Mouse (Mus musculus) cerebellum, adult 9-10 months (tissue): ENCODE results near the gene Gm13212.
"Not testable (repeated sequence)": the region's sequence is repeated elsewhere in the genome, so short reads cannot be mapped to it uniquely, and the experiment has no call there.

ENCODE experiments used
- DNase-seq: peaks from one replicate; pipeline ENCODE4 v3.0.0; 2022

Gm13212 gene

DNA sequence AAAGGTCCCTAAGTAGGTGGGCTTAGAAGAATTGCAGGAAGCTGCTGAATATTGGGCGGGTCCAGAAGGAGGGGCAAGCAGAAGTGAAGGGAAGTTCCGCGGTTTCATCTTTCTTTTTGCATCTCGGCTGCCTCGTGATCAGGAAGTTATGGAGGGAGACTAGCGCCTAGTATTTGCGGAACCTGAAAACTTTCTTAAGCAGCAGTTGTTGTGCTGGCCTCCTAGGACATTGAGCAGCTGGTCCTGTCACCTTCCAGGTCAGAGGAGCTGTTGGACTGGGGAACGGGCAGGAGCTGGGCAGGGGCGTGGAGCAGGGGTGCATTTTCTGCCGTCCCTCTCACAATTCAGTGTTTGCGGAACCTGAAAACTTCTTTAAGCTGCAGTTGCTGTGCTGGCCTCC lies at the start of gene Gm13212:
TSS of gene Gm13212 (plus strand) at position 89 of the 400 bp plus-strand sequence.
- not testable (repeated sequence) for DNase-seq

DNA sequence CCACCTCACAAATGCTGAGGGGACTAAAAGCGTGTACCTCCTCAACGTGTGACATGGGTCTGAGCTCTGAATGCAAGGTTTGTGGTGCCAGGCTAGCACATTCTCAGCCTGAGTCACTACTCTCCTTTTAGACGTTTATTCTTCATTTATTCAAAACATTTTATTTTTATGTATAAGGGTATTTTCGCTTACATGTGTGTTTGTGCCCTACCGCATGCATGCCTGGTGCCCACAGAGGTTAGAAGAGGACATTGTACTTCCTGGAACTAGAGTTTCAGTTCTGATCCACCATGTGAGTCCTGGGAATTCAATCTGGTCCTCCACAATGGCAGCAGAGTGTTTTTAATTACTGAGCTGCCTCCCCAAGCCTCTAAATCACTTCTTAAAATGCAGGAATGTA lies 41.1 kb upstream of the Gm13212 start:
- DNase-seq: not testable (repeated sequence)

DNA sequence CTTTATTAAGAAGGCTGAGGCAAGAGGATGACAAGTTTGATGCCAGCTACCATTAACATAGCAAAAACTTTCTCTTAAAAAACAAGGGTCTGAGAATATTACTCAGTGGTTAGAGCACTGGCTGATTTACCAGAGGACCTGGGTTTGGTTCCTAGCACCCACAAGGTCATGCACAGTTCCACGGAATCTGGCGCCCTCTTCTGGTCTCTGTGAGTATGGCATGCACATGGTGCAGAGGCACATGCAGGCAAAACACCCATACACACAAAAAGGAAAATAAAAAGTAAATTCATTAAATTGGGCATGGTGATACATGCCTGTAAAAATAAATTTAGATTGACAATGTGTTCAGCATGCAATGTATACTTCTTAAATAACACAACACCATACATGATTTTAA lies 39.9 kb upstream of the Gm13212 start:
- DNase-seq: not testable (repeated sequence)

DNA sequence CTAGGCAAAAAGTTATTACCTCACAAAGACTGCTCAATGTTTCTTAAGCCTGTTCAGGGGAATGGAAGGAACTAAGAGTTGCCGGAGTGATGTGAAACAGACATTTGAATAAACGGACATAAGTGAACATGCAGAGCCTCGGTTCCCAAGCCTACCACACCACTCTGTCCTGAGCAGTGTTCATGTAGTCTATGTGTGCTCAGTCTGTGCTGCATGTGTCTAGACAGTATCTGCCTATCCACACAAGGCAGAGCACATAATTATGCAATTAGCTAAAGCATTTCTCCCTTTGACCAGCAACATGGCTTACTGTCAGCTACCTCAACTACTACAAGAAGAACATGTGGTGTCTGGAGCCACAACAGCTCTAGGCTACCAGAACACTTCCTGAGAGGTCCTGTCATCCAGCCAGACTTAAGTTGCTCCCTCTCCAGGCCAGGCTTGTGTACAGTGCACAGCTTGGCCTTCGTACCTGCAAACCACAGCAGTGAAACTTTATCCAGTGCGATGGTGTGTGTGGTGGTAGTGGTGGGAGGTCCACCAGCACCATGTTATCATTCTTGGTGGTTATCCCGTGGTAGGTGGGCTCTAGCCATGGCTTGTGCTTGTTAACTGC lies 39.1 kb upstream of the Gm13212 start:
- DNase-seq: not testable (repeated sequence)

DNA sequence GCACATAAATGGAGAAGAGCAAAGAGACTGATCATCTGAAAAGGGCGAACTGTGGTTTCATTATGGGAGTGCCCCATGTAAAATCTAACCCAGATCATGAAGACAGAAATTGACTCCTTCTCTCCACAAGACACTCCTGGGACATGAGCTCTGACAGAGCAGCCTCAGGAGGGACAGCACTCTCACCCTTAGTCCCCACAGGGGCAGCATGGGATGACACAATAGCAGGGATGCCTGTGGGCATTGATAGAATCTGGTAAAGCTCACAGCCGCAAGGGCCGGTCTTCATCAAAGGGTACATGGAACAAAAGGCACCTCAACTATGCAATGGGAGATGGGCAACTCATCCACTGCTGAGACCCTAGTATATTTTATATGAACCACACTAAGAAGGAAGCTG lies 38.5 kb upstream of the Gm13212 start:
- not testable (repeated sequence) for DNase-seq

DNA sequence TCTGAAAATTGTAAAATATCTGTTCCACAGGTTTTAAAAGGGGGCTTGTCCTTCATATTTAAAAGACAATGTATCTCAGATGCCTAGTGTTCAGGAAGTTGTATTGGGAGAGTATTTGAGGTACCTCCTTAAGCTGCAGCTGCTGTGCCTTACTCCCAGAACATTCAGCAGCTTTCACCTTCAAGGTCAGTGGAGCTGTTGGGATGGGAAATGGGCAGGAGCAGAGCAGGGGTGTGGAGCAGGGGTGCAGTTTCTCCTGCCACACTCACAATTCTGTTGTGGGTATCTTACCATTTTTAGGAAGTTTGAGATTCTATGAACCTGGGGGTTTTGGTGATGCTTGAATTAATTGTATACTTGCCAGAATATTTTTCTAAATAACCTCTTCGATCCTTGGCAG lies 28.3 kb upstream of the Gm13212 start:
- DNase-seq: no peak

DNA sequence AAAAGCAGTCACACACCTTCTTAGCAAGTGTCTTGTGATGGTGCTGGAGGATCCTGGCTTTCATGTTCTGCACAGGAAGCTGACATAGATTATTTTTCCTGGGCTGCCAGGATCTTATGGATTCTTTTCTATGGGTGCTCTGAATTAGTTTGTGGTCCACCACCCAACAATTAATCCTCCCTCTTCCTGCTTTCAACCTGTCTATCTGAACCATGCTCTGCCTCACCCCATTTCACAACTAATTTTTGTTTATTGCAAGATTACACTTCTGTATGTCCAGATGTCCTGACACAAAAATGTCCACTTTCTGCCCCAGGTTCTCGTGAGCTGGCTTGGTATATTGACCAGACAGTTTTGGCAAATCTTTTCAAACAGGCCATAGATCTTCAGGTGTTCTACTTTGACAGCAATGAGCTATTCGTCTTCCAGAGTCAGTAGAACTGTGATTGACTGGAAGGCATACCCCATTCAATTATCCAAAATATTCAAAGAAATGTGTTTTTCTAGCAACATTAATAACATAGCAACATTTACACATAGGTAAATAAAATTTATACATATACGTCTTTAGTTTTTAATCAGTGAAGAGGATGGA lies 25.4 kb upstream of the Gm13212 start:
- no peak for DNase-seq

DNA sequence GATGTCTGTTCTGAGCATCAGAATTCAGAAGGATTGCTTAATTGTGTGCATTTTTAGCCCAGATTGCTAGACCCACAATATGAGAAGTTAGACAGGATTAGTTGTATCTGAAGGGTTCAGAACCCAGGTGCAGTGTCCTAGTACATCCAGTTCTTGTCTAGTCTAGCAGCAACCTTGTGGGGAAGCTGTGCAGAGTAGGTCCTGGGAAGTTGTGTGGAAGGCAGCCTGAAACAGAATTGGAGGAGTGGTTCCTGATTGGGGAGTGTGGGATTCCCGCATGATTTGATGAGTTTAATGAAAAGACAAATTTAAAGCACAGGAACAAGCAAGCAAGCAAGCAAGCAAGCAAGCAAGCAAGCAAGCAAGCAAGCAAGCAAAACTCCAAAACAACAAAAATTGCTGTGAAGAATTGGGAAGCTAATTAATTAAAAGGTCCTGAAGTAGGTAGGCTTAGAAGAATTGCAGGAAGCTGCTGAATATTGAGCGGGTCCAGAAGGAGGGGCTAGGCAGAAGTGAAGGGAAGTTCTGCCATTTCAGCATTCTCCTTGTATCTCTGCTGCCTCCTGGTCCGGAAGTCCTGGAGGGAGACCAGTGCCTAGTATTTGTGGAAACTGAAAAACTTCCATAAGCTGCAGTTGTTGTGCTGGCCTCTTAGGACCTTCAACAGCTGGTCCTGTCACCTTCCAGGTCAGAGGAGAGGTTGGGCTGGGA lies 20.7 kb upstream of the Gm13212 start:
- no peak for DNase-seq

DNA sequence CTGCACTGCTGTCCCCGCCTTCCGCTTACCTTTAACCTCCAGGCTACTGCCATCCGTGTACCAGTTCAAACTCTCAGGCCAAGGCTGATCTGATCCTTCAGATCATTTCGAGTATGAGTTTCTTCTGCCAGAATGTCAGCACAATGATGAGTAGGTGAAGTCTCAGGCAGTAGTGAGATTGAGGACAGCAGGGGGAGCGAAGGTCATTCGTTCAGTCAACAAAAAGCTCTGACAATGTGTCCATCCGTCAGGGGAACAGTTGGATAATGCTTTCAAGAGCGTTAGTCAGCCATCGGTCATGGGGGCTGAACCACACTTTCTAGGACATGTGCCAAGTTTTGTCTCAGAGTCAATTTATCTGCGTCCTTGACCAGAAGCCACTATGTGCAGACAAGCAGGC lies 14.5 kb upstream of the Gm13212 start:
- DNase-seq: not testable (repeated sequence)

DNA sequence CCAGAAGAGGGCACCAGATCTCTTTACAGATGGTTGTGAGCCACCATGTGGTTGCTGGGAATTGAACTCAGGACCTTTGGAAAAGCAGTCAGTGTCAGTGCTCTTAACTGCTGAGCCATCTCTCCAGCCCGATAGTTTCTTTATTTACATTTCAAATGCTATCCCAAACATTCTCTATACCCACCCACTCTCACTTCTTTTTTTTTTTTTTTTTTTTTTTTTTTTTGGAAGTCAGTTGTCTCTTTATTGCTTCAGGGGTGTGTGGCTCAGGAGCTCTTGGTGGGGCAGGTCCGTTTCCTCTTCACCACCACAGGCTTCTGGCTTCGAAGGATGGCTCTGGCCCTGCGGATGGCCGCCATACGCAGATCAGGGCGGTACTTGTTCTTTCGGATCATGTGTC lies 8.3 kb upstream of the Gm13212 start:
- not testable (repeated sequence) for DNase-seq

DNA sequence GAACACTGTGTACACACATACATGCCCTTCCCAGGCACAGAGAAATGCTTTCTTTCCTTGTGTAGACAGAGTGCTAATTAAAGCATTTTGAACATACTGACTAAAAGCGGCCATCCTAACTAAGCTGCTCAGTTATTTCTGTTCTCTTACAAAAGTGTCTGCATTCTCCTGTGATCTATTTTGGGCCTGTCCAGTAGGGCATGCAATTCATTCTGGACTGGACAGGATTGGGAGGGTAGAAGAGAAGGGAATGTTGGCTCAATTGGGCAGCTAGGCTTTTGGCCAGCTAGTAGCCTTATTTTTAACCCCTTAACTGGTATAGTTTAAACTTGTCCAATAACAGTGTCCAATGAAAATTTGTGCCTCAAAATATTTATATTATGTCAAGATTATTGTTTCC lies 4.6 kb upstream of the Gm13212 start:
- not testable (repeated sequence) for DNase-seq

DNA sequence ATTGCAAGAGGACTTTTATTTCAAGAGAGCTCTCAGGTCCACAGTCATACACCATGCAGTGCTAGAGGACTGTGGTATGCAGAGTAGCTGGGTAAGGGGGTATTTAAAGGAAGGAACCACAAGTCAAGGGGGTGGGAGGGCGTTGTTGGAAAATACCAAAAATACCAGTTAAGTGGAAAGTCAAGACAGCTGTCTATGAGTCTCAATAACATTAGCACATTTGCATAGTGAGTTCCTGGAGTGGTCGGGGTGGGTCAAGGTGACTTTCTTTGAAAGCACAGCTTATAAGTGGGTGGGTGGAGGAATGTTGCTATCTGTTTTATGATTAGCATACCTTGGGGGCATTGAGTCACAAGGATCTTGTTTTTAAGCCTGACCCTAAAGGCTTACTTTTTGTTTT lies 1.1 kb downstream of the Gm13212 start:
- DNase-seq: not testable (repeated sequence)

DNA sequence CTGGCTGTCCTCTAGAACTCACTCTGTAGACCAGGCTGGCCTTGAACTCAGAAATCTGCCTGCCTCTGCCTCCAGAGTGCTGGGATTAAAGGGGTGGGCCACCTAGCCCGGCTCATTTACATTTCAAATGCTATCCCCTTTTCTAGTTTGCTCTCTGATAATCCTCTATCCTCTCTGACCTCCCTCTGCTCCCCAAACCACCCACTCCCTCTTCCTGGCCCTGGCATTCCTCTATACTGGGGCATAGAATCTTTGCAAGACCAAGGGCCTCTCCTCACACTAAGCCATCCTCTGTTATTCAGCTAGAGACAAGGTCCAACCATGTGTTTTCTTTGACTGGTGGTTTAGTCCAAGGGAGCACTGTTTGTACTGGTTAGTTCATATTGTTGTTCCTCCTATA lies 9.2 kb downstream of the Gm13212 start:
- DNase-seq: not testable (repeated sequence)

DNA sequence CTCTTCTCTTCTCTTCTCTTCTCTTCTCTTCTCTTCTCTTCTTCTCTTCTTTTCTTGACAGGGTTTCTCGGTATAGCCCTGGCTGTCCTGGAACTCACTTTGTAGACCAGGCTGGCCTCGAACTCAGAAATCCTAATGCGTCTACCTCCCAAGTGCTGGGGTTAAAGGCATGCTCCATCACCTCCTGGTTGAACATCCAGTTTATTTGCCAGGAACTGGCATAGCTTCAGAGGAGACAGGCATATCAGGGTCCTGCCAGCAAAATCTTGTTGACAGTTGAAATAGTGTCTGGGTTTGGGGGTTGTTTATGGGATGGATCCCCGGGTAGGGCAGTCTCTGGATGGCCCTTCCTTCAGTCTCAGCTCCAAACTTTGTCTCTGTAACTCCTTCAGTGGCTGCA lies 9.8 kb downstream of the Gm13212 start:
- not testable (repeated sequence) for DNase-seq

DNA sequence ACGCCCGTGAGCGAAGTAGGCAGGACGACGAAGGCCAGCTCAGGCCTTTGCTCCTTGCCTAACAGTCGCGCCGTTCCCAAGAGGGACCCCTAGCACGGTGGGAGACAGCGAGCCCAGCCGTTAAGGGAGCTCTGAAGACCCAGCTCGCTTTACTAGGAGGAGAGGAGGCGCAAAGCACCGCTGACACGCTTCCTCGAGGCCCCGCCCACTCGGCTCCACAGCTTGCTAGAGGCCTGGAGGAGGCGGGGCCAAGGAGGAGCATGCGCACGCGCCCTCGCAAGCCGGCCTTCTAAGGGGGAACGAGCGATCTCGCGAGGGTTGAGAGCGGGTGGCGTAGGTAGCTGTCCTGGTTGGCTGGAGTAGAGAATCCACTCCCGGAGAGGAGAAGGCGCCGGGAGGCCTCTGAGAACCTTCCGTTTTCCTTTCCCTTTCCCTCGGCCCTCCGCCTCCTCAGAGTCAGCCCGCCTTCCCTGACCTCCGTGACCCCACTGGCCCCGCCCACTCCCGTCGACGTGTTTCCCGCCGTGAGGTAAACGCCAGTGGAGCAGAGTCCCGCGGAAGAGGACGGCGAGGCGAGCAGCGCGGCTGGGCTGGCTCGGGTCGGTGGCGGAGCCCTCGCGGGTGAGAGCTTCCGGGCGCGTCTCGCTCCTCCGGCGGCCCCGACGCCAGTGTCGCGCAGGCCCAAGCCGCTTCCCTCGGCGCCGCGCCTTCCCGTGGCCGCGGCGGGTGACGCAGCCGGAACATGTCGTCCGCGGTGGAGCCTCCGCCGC lies 55.6 kb downstream of the Gm13212 start:
- not testable (repeated sequence) for DNase-seq

DNA sequence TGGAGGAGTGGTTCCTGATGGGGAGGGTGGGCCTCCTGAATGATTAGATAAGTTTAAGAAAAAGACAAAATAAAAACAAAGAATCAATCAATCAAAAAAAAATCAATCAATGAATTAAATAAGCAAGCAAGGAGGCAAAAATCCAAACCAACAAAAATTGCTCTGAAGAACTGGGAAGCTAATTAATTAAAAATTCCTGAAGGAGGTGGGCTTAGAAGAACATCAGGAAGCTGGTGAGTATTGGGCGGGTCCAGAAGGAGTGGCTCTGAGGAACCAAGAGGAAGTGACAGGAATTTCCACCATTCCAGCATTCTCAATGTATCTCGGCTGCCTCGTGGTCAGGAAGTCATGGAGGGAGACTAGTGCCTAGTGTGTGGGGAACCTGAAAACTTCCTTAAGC lies 85.4 kb downstream of the Gm13212 start, which contains the start of gene Zfp980:
TSS of gene Zfp980 (plus strand) at position 301 of the 400 bp plus-strand sequence.
- not testable (repeated sequence) for DNase-seq

DNA sequence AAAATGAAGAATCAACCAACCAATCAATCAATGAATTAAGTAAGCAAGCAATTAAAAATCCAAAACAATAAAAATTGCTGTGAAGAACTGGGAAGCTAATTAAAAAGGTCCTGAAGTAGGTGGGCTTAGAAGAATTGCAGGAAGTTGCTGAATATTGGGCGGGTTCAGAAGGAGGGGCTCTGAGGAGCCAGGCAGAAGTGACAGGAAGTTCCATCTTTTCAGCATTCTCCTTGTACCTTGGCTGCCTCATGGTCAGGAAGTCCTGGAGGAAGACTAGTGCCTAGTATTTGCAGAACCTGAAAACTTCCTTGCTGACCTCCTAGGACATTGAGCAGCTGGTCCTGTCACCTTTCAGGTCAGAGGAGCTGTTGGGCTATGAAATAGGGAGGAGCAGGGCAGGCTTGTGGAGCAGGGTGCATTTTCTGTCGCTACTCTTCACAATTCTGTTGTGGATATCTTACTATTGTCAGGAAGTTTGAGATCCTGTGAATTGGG lies 89.4 kb downstream of the Gm13212 start:
- DNase-seq: not testable (repeated sequence)
